Mouse (Mus musculus): Measurements from ENCODE around the gene Fut4.

Fut4 gene

GRCm38 (mm10) chr9:14752001-14752522, at the start of gene Fut4:
Gene Fut4 (minus strand): TSS chr9:14752393.
- peak; percentile 72 for DNase-seq

DNA sequence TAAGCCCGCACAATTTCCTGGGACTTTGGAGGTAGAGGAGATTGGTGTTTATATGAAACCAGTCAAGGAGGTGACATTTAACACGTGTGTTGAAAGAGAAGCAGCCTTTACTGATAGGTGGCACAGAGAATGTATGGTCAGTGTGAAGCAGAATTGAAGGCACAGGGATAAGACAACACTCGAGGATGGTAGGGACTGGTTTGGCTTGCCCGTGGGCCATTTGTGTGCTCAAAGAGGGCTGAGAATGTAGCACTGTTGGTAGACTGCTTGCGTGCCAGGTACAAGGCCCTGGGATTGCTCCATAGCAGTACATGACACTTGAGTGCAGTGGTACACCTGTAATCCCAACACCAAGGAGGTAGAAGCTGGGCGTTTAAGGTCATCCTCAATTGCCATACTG, 35.2 kb upstream of the Fut4 start:
- no peak for DNase-seq

DNA sequence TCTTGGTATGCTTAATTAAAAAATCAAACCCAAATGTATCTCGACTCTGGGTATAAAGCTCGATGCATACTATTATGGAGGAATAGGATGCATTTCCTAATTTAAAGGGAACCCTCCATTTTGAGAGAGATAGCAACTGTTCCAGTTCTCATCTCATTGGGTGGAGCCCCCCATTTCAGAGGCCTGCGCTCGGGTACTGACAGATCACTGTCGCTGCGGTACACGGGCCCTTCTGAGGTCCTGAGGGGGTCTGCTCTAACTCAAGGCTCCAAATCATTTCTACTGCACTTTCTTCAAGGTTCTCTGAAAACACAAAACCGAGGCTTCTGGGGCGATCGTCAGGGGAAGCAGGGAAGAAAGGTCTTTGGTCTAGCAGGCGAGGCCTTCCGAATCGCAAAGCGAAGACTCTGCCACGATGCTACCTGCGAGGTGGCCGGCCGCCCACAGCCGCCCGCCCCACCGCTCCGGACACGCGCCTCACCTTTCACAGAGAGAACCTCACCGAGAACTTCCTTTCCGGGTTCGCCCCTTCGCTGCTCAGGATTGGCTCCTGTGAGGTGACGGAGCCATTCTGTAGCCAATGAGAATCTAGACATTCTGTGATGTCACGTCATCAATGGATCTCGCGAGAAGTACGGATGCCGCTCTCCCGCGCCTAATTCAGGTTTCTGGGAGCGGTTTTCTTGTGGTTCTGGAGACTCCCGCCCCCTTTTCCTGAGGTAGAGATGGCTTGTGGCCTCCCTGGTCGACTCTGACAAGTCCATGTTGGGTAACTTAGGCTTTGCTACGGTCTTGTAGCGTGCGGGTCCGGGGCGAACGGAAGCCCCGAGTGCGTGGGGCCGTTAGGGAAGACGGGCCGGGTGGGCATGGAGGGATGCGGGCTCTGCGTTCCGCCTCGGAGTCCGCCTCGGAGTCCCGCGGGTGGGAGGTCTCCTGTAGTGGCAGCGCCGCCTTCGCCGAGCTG, 32.1 kb upstream of the Fut4 start, which contains the start of the genes Mre11a and Ankrd49:
Gene Mre11a, plus strand, starts transcription at position 616 of the 964 bp plus-strand sequence.
Gene Ankrd49, minus strand, starts transcription at position 818 of the 964 bp plus-strand sequence.
- DNase-seq, result peak; percentile 96

DNA sequence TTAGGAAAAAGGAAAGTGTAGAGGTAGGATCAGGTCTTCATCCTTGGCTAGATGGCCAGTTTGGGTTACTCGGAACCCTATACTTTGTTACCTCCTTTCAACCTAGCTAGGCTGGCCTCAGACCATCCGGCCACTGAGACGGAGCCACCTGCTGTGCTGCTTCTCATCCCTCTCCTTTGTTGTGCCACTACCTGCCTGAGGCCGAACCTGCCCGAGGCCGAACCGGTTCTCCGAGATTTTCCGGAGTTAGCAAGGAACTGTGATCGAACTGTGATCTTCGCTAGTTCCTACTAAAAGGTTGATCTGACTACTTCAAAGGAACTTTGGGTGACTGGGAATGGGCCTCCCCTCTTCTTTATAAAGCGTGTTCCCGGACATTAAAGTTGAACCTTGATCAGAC, 26.1 kb upstream of the Fut4 start:
- no peak for DNase-seq

DNA sequence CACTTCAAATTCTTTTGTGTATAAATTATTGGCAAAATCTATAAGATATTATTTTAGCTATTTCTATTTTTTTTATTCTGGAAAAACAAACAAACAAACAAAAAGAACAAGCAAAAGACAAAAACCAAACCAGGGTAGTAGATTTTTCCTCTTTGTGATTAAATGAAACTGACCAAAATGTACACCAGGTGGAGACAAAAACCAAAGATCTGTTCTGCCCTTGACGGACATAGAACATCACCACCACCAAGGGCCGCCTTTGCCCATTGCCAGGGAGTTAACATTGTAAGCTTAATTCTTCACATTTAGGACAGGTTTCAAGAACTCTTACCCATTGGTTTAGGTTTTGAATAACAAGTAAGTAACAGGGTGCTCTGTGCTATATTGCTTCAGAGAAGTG, 21.6 kb upstream of the Fut4 start:
- peak; percentile 14 for DNase-seq

- DNase-seq, result no peak
Observed at GRCm38 (mm10) chr9:14772074-14772473, 19.9 kb upstream of the Fut4 start.

DNA sequence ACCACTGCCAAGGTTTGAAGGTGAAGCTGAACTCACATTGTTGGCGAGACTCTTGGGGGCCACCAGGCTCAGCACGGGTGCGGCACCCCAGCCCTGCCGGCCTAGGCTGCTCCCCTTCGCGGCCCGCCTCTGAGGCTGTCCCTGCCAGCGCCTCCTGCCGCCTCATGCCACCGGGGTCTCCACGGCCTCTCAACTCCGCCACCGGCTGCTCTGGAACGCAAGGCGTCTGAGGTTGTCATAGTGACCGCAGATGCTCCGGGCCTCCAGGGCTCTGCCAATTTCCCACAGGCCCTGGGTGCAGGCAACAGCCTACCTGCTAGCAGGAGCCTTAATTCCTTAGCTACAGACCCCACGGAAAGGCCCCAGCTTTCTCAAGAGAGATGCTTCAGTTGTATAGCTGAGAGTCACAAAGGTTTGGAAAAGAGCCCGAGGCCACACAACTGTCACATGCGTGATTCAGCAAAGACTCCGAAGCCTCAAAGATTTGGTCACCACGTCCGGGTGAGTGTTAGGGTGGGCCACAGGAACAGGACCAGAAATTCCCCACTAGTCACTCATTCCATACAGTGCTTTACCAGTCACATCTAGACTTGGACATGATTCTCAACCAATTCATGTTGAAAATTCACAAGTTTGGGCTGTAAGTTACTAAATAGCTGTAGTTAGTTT, 18.7 kb upstream of the Fut4 start, which contains the start of gene 1700012B09Rik:
Gene 1700012B09Rik, minus strand, starts transcription at position 228 of the 669 bp plus-strand sequence.
- DNase-seq, result no peak

- DNase-seq, result no peak
Observed at GRCm38 (mm10) chr9:14769811-14770210, 17.6 kb upstream of the Fut4 start.

DNA sequence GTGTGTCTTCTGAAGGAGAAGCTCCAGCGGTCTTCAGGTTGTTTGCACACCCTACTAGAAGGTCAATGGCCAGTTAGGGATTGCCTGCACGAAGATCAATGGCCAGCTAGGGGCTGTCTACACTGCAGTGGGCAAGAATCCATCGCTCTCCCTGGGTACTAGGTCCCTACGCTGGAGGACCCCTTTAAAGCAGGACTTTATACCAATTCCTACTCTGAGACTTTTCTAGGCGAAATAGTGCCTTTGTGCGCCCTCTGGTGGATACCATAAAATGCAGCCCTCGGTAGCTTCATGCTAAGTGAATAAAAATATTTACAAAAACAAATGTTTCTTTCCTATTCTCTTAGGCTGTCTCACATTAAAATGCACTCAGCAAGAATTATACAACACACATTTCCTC, 12.6 kb upstream of the Fut4 start:
- peak; percentile 62 for DNase-seq

- no peak for DNase-seq
Observed at GRCm38 (mm10) chr9:14759261-14759660, 7.1 kb upstream of the Fut4 start.

- no peak for DNase-seq
Observed at GRCm38 (mm10) chr9:14758590-14758989, 6.4 kb upstream of the Fut4 start.

DNA sequence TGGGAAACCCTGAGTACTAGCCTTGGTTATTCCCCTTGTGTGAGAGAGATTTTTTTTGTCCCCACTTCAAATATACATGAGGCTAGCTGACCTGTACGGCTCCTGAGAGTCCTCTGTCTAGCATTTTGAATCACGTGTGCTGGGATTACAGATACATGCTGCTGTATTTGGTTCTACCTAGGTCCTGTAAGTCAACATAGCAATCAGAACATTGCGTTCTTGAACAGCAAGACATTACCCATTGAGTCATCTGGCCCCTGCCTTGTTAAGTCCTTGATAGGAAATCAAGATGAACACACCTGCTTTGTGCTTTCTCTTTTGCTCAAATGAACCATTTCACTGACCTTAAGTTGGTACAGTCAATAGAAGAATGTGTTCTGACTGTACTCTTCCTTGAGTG, 2.3 kb upstream of the Fut4 start:
- no peak for DNase-seq

- DNase-seq, result no peak
Observed at GRCm38 (mm10) chr9:14753947-14754346, 1.8 kb upstream of the Fut4 start.

DNA sequence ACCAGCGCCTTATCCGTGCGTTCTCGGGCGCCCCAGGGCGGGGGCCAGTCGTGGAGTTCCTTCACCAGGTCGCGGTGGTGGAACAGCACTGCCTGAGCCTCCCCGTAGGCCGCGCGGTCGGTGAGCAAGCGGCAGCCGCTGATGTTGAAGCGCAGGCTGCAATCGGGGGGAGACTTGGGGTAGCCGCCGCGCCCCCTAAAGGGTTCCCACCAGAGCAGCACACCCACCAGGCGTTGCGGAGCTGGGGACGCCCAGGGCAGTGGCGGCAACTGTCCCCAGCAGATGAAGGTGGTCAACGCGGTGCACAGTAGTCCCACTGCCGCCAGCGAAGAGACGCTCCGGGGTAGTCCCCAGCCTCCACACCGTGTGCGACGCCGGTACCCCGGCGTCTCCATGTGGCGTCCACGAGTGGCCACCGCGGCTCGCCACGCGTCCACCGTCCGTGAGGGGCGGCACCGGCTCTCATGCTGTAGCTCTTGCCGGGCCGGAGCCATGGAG, 641 bp downstream of the Fut4 start:
- DNase-seq, result peak; percentile 30

DNA sequence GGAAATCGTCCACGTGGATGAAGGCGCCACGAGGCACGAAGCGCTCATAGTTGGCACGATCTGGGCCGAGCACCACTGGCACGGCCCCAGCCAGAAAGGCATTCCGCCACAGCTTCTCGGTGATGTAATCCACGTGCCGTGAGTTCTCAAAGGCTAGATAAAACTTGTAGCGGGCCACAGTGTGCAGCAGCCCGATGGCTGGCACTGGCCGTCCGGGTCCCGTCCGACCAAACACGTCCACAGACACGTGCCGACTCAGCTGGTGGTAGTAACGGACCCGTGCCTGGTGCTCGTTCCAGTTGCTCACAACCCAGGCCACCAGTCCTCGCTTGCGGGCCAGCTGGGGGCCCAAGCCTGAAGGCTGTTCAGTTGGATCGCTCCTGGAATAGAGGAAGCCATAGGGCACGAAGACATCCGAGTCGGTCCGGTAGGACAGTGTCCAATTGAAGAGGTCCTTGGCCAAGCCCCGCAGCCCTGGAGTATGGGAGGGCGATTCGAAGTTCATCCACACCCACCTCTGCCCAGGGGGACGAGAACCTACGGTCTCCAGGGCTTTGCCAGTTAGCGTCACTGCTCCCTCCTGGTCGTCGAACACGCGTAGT, 1.2 kb downstream of the Fut4 start:
- DNase-seq, result peak; percentile 16

- DNase-seq, result no peak
Observed at GRCm38 (mm10) chr9:14740151-14740924, 11.9 kb downstream of the Fut4 start, which contains the start of gene Piwil4. Gene Piwil4 (minus strand): TSS chr9:14740733.

- DNase-seq, result no peak
Observed at GRCm38 (mm10) chr9:14739498-14740150, 12.6 kb downstream of the Fut4 start.

- DNase-seq, result peak; percentile 45
Observed at GRCm38 (mm10) chr9:14730941-14731541, 21.2 kb downstream of the Fut4 start.

DNA sequence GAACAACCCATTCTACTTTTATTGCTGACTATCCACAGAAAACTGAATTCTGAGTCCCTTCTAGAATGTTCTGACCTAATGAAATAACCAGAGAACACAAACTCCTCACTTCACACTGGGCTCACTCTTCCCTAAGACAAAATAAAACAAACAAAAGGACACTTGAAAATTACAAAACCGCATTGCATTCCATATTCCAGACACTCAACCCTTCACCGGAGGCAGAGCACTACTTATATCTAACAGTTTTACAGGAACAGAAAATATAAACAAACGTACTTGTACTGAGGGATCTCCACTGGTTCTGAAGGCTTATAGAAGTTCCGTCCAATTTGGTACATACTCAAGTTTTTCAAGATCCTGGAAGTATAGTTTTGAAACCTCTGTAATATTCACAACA, 23.8 kb downstream of the Fut4 start:
- no peak for DNase-seq

GRCm38 (mm10) chr9:14726629-14727028, 25.6 kb downstream of the Fut4 start:
- no peak for DNase-seq

GRCm38 (mm10) chr9:14726005-14726404, 26.2 kb downstream of the Fut4 start:
- no peak for DNase-seq
